Mouse (Mus musculus) MEL-GATA-1-ER (cell line): ENCODE data around the gene Cilp2.

Experiments used
- DNase-seq: peaks from one replicate; pipeline ENCODE4 v3.0.0-alpha.2; 2012; ENCODE audit warnings: low read depth; ENCODE audit errors: extremely low read depth

Cilp2 gene

DNA sequence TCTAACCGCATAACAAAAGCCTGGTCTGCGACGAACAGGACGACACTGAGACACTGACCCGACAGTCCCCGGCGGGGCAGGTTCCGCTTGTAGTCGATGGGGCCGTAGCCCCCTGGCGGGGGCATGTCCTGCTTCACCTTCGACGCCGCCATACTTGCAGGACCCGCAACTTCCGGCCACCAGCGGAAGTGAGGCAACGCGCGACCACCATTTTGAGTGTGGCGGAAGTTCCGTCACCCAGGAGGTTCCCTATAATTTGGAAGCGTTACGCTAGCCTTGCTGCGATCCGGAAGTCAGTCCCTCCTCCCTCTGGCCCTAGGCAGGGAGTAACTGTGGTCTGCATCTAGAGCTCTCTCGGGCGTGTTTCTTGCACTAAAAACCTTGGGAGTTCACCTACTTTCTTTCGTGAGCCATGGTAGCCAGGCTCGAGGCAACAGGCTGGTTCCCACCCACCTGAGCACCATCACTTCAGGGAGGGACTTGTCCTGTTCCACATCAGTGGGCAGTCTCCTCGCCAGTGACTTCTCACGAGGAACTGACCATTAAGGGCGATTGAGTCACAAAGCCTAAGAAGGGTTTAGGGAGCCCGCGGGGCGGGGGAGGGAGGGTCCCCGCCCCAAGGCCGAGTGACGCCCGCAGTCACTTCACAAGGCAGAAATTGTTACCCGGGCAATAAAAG is 14.1 kb upstream of the Cilp2 start:
- DNase-seq: peak; percentile 92

DNA sequence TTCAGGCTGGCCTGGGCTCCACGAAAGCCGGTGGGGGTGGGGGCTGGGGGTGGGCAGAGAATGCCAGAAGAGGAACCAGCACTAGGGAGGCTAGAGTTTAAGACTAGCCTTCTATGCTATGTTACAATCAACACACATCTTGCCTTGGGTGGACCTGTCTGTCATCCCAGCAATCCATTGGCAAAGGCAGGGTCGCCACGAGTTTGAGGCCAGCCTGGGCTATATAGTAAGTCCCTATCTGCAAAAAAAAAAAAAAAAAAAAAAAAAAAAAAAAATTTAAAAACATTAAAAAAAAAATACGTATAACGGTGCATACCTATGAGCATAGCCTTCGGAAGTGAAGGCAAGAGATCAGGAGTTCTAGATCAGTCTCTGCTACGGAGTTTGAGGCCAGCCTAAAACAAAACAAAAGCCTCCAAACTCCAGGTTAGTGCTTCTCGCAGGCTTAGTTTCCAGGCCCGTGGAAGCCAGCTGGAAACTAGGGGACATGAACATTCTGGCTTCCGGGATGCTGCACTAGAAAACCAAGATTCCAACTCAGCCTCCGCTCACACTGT is 13.5 kb upstream of the Cilp2 start:
- peak; percentile 48 for DNase-seq

DNA sequence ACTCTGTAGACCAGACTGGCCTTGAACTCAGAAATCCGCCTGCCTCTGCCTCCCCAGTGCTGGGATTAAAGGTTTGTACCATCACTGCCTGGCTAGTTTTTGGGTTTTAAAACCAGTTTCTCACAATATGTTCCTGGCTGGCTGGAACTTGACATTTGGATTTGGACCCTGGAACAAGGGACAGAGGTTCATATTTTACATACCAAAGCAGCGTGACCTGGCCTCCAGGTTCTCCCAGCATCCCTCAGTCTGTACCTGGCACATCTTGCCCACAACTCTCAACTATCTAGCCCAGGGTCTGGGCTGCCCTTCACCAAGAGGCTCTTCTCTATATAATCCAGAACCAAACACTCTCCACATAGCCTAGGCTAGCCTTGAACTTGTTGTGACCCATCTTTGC is 12.4 kb upstream of the Cilp2 start:
- DNase-seq: no peak

DNA sequence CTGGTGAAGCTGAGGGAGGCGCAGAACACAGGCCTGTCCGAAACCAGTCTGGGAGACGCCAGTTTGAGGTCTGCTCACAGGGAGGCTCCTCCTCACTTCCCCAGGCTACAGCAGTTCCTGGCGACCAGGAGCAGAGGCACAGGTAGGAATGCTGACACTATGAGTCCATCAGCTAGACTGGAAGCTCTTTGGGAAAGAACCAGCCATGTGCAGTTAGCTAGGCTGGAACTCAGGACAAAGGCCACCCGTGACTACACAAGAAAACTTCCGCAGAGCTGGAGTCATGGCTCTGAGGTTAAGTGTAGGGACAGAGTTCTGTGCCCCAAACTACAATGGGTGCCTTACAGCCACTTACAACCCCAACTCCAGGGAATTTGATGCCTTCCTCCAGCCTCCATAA is 10.4 kb upstream of the Cilp2 start:
- DNase-seq: no peak

DNA sequence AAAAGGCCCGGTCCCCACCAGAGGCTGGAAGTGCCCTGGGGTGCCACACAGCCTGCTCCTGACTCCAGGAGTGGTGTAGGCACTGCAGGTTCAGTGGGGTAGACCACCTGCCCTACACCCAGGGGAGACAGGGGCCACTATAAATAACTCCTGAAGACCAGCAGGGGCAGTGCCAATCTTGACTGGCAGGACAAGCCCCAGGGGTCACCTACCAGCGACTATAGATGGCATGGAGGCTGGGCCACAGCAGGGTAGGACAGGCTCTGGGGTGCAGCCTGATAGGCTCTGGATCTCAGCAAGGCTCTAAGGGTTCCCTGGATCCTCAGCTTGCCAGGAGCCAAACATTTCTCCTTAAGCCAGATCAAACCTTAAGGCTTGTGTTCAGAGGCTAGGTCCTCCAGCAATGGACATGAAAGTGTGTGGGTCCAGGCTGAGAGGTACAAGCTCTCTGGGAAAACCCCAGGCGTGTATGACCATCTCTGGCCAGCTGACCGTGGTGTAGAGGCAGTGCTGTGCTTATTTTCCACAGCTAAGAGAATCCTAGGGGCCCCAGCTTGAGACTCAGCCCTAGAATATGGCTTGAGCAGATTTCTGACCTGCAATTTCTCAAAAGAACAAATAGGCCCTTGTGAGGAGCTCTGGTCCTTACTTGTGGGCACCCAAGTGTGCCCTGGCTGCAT is 8.4 kb upstream of the Cilp2 start:
- DNase-seq: no peak

GRCm38 (mm10) chr8:69894836-69895332 is 7.4 kb upstream of the Cilp2 start:
- DNase-seq: no peak

DNA sequence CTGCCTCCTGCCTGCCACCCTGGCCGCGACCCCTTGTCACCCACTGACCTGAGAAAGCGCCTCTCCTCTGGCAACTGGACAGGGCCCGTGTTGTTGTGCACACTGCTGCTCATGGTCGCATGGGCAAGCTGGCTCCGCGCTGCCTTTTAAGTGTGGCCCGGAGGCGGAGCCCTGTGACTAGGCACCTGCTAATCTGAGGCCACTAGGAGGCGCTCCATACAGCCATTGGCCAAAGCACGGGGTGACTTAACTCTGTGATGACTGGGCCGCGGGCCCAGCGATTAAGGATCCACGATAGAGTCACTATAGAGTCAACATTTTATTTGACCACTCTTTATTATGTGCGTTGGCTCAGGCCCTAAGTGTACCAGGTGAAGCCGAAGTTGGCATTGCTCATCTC is 6.4 kb upstream of the Cilp2 start:
- DNase-seq: no peak

GRCm38 (mm10) chr8:69890813-69891241 is 3.3 kb upstream of the Cilp2 start:
- DNase-seq: no peak

GRCm38 (mm10) chr8:69888902-69889301 is 1.4 kb upstream of the Cilp2 start:
- DNase-seq: no peak

DNA sequence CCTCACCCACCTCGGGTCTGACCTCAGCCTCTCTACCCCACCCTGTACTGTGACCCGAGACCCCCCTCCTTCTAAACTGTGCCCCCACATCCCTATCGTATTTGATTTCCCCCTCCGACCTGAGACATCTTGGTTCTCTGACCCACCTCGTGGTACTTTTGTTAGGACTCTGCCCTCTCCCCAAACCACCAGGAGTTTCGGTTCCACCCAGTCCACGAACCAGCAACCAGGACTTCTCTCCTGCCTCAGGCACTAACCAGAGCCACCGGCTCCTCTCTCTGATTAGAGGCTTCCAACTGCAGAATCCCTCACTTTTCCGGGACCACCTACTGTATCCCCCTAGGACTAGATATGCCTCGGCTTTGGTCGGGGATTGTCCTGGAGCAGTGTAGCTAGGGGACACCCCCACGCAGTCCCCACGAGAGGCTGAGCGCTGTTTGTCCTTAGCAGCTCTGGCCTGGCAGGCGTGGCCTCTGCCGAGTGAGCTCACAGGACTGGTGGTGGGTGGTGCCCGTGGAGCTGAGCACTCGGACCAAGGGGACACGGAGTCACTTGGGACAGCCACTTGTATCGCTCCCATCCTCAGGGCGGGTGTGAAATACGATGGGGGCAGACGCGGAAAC is 868 bp upstream of the Cilp2 start:
- DNase-seq: no peak

DNA sequence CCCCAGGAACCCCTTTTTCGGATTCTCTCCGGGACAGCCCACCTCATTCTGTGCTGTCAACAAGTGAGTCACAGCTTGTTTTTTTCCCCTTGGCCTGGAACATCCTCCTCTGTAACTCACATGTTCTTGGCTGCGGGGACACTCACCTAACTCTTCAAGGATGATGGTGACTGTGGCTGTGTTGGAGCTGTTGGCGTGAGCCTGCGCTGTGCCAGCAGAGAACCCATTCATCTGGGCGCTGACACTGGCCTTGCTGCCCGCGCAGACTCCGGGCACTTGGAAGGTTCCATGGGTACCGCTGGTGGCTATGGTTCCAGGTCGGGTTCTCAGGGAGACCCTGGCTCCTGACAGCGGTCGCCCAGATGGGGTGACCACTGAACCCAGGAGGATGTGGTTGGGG is 3.3 kb downstream of the Cilp2 start:
- no peak for DNase-seq

DNA sequence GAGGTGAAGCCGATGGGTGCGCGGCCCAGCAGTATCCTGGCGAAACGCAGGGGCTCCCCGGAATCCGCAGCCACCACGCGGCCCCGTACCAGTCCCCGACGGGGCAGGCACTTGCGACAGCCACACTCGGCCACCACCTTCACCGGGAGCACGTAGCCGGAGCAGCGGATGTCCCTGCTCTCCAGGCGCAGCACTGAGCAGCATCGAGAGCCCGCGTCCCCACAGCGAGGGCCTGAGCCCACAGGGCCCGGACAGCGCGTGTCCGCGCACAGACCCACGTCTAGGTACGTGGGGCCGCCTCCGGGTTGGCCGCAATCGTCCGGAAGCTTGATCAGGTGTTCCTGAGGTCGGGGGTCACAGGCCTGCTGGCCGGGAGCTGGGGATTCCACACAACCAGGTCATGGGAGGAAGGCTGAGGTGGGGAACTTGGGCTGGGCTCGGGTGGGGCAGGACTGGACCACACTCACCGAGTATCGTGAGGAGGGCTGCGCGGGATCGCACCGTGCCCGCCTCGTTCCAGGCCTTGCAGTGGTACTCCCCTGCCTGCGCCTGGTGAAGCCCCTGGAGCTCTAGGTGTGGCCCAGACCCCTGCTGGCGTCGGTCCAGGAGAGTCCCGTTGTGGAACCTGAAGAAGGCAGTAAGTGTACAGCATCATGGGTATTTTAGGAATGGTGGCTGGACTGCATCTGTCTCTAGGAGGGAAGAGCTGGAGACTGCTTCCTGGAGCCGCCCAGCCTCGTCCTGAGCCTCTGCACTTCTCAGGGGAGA is 4.5 kb downstream of the Cilp2 start:
- no peak for DNase-seq

DNA sequence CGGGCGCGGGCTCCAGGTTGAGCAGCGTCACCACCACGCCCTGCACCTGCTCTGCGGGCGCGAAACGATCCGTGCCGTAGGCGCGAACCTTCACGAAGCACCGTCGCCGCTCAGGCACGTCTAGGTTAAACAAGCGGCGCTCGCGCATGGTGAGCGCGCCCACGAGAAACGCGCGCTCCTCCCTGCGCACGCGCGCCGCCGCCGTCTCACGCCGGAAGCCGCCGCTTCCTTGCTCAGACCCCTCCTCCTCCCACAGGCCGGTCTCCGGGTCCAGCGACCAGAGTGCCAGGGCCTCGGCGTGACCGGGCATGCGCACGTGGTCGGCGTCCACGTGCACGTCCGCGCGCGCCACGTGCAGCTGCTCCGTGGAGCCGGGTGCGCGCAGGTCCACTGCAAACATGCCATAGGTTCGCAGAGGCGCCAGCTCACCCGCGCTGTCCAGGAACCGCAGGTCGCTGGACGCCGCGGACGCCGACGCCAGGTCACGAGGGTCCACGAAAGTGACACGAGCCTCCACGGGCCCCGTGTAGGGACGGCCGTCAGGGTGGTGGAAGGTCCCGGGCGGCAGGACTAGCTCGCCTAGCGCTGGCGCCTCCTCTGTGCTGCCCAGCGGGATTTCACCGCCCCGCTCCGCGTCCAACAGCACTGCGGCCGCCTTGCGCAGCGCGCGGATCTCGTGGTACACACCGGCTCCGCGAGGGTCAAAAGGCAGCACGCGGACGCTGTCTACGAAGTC is 5.3 kb downstream of the Cilp2 start:
- DNase-seq: no peak

GRCm38 (mm10) chr8:69881261-69881865 is 6.1 kb downstream of the Cilp2 start:
- DNase-seq: no peak

- DNase-seq: no peak
Observed at GRCm38 (mm10) chr8:69880841-69881240, 6.6 kb downstream of the Cilp2 start.

GRCm38 (mm10) chr8:69879678-69880077 is 7.8 kb downstream of the Cilp2 start:
- DNase-seq: no peak

DNA sequence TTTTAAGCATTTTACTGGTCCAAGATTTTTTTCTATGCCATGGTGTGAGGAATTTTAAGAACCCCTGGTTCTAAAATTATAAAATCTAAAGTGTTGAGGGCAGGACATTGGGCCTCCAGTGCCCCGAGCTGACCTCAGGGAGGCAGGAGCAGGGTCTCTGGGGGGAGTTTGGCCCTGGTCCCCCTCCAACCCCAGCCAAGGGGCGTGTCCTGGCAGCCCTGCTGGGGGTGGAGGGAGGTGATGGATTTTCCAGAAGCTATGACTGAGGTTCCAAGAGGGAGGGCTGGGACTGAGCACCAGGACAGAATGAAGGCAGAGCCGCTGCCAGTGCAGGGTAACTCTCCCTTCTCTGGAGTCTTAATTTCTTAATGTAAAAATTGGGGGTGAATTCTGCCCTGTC is 9.5 kb downstream of the Cilp2 start:
- DNase-seq: no peak

DNA sequence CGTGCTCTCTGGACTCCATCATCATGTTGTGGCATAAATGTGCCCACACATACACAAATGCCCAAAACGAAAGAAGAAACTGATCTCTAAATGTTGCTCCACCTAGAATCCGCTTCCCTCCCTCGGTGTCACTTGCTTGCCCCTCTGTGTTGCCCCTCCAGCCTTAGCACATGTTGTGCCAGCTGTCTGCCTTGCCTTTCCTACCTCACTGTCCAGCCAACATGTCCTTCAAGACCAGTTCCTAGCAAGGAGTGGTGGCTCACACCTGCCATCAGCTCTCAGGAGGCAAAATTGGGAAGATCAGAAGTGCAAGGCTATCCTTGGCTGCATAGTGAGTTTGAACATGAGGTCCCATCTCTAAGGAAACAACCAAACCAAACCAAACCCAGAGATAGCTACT is 10.1 kb downstream of the Cilp2 start:
- no peak for DNase-seq

GRCm38 (mm10) chr8:69876967-69877366 is 10.5 kb downstream of the Cilp2 start:
- no peak for DNase-seq

DNA sequence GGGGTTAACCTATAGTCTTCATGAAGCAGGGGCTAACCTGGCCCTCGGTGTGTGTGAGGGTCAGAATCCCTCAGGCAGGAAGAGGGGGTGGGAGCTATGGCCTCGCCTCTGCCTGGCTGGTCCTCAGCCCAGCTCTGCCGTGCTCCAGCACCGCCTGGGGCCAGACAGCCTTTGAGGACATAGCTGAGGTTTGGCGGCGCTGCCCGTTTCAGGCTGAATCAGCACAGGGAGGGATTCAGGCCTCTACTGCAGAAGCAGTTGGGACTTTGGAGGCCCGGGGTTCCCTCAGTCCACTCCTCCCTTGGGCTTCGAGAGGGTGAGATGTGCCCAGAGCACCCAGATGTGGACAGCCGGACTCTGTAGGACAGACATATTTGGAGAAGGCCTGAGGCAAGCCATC is 11.4 kb downstream of the Cilp2 start:
- DNase-seq: no peak
